Mouse (Mus musculus): ENCODE data around the gene Nrxn2. TPM values are rescaled to one million over a fixed set of nuclear protein-coding genes. Genes with fewer than 3 reads are reported as not detected.

Nrxn2 gene
- polyA plus RNA-seq, 1 experiment from 2014 or later = 2.8 TPM

GRCm38 (mm10) chr19:6513389-6514139 lies 95.0 kb downstream of the Nrxn2 start:
- Histone ChIP-seq H3K9me3 (no peaks in the 10 kb centered on the region), H3K4me2 (replicated peaks) (0 out of 2 replicates have a peak overlapping the region, but pooled peaks have one; percentile 1), H3K27me3 (peaks cover 18% of the 10 kb centered on the region), H3K9ac (no peak overlapping the region), H3K4me3 (no peak overlapping the region), H3K4me1 (peaks cover 19% of the 10 kb centered on the region), H3K27ac (no peak overlapping the region), H3K36me3 (no peaks in the 10 kb centered on the region)
- WGBS = 8% methylated on average over 15 of the region's 15 CpGs
- ATAC-seq (ENCODE audit: insufficient number of reproducible peaks, insufficient read depth, low FRiP score, low TSS enrichment) = no peak

- Histone ChIP-seq H3K4me3 (no peak overlapping the region), H3K9me3 (no peaks in the 10 kb centered on the region), H3K36me3 (no peaks in the 10 kb centered on the region), H3K27me3 (peaks cover 18% of the 10 kb centered on the region), H3K27ac (no peak overlapping the region), H3K9ac (no peak overlapping the region), H3K4me2 (replicated peaks) (no peak overlapping the region), H3K4me1 (peaks cover 27% of the 10 kb centered on the region)
- no peak for ATAC-seq (ENCODE audit: insufficient number of reproducible peaks, insufficient read depth, low FRiP score, low TSS enrichment)
- 61% methylated on average over 6 of the region's 6 CpGs for WGBS
Observed at GRCm38 (mm10) chr19:6514940-6515339, 96.4 kb downstream of the Nrxn2 start.

DNA sequence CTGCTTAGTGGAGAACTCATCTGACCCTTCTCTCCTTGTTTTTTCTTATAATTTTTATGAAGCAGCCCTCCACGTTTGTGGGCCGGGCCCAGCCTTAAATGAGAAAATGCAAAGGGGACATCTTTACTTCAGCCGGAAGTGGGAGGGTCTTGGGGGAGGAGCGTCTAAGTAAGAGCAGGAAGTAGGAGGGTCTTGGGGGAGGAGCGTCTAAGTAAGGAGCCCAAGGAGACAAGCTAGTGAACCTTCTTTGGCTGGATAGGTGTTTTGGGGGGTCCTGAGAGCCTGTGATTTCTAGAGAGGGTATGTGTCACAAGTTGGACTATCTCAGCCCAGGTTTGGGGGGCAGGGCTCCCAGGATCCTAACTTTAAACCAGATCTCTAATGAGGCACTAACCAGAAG lies 96.9 kb downstream of the Nrxn2 start:
- Histone ChIP-seq H3K27ac (no peak overlapping the region), H3K27me3 (peaks cover 18% of the 10 kb centered on the region), H3K9me3 (no peaks in the 10 kb centered on the region), H3K36me3 (no peaks in the 10 kb centered on the region), H3K4me3 (no peak overlapping the region), H3K4me2 (replicated peaks) (no peak overlapping the region), H3K9ac (no peak overlapping the region), H3K4me1 (peaks cover 27% of the 10 kb centered on the region)
- no peak for ATAC-seq (ENCODE audit: insufficient number of reproducible peaks, insufficient read depth, low FRiP score, low TSS enrichment)
- WGBS = 56% methylated on average over 5 of the region's 5 CpGs

DNA sequence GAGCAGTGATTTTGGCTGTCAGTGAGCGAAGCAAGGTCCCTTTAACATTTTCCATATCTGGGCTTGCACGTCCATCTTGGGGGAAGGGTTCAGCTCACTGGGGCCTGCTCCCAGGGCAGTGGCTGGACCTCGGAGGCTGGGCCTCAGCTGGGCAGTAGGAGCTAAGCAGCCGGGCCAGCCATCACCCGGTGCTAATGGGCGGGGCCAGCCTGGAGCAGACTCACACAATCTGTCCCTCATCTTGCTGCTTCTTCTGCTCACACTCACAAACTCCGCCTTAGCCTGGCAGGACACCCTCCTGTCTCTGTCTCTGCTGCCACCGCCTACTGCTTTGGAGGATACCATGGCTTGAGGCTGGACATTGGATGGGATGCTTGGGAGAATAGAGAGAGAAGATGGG lies 97.6 kb downstream of the Nrxn2 start:
- ATAC-seq (ENCODE audit: insufficient number of reproducible peaks, insufficient read depth, low FRiP score, low TSS enrichment) = no peak
- H3K27ac ChIP-seq = no peak overlapping the region
- H3K36me3 ChIP-seq = no peaks in the 10 kb centered on the region
- H3K4me2 ChIP-seq (replicated peaks) = no peak overlapping the region
- peaks cover 18% of the 10 kb centered on the region for H3K27me3 ChIP-seq
- peaks cover 27% of the 10 kb centered on the region for H3K4me1 ChIP-seq
- H3K4me3 ChIP-seq = no peak overlapping the region
- H3K9me3 ChIP-seq = no peaks in the 10 kb centered on the region
- H3K9ac ChIP-seq = no peak overlapping the region
- WGBS = 57% methylated on average over 8 of the region's 8 CpGs

GRCm38 (mm10) chr19:6518601-6519000 lies 100.1 kb downstream of the Nrxn2 start:
- 29% methylated on average over 5 of the region's 5 CpGs for WGBS
- H3K27ac ChIP-seq = peak overlapping the region; percentile 51; the same call in 1 of the 2 replicates
- H3K9ac ChIP-seq = no peak overlapping the region
- 0 out of 2 replicates have a peak, but pooled peaks cover 4% of the 10 kb centered on the region for H3K27me3 ChIP-seq
- no peak overlapping the region for H3K4me2 ChIP-seq (replicated peaks)
- peaks cover 19% of the 10 kb centered on the region for H3K4me1 ChIP-seq
- ATAC-seq (ENCODE audit: insufficient number of reproducible peaks, insufficient read depth, low FRiP score, low TSS enrichment) = peak; percentile 11; the same call in 1 of the 2 replicates
- H3K9me3 ChIP-seq = no peaks in the 10 kb centered on the region
- no peak overlapping the region for H3K4me3 ChIP-seq
- no peaks in the 10 kb centered on the region for H3K36me3 ChIP-seq

DNA sequence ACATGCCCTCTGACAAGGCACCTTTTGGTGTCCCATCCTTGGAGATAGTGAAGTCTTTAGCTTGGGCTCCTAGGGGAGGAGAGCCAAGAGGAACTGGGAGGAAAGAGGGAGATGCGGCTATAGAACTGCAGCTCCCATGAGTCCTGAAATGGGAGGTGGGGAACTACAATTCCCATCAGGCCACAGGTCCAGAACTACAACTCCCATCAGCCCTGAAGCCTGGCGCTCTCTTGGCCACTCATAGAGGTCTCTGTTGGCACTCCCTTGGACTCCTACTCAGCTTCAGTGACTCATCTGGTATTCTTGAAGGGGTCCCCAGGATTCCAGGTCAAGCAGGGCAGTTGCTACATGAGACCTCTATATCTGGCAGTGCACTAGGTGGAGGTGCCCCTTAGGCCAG lies 101.0 kb downstream of the Nrxn2 start:
- H3K36me3 ChIP-seq = no peaks in the 10 kb centered on the region
- no peak overlapping the region for H3K4me3 ChIP-seq
- ATAC-seq (ENCODE audit: insufficient number of reproducible peaks, insufficient read depth, low FRiP score, low TSS enrichment) = 0 out of 2 replicates have a peak, but pooled peaks have one; percentile 36
- 38% methylated on average over 2 of the region's 2 CpGs for WGBS
- no peak overlapping the region for H3K27ac ChIP-seq
- peaks cover 17% of the 10 kb centered on the region for H3K4me1 ChIP-seq
- no peak overlapping the region for H3K9ac ChIP-seq
- H3K9me3 ChIP-seq = no peaks in the 10 kb centered on the region
- H3K4me2 ChIP-seq (replicated peaks) = no peak overlapping the region
- 0 out of 2 replicates have a peak, but pooled peaks cover 4% of the 10 kb centered on the region for H3K27me3 ChIP-seq

- H3K4me3 ChIP-seq = no peak overlapping the region
- peaks cover 17% of the 10 kb centered on the region for H3K4me1 ChIP-seq
- no peaks in the 10 kb centered on the region for H3K9me3 ChIP-seq
- 92% methylated on average over 3 of the region's 3 CpGs for WGBS
- no peak overlapping the region for H3K9ac ChIP-seq
- 0 out of 2 replicates have a peak, but pooled peaks cover 4% of the 10 kb centered on the region for H3K27me3 ChIP-seq
- no peaks in the 10 kb centered on the region for H3K36me3 ChIP-seq
- H3K27ac ChIP-seq = no peak overlapping the region
- H3K4me2 ChIP-seq (replicated peaks) = no peak overlapping the region
- ATAC-seq (ENCODE audit: insufficient number of reproducible peaks, insufficient read depth, low FRiP score, low TSS enrichment) = no peak
Observed at GRCm38 (mm10) chr19:6521630-6522029, 103.1 kb downstream of the Nrxn2 start.

DNA sequence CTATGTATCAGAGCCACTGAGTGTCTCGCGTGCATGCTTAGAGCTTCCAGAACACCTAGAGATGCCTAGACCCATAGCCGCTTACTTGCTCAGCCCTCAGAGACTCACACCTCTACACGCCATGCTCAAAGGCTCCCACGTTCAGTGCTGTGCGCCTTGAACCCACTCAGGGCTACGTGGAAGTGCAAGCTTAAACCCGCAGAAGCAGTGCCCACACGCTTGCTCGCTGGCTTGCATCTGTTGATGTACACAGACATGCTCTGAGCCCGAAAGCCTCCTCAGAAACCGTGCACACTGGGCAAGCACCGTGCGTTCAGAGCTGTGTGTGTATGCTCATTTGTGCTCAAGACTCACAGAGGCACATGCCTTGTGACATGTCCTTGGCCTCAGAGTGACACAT lies 103.8 kb downstream of the Nrxn2 start:
- Histone ChIP-seq H3K4me2 (replicated peaks) (no peak overlapping the region), H3K4me3 (no peak overlapping the region), H3K36me3 (no peaks in the 10 kb centered on the region), H3K27me3 (0 out of 2 replicates have a peak, but pooled peaks cover 7% of the 10 kb centered on the region), H3K9ac (no peak overlapping the region), H3K4me1 (peaks cover 17% of the 10 kb centered on the region), H3K27ac (no peak overlapping the region), H3K9me3 (no peaks in the 10 kb centered on the region)
- no peak for ATAC-seq (ENCODE audit: insufficient number of reproducible peaks, insufficient read depth, low FRiP score, low TSS enrichment)
- WGBS = 91% methylated on average over 14 of the region's 14 CpGs

- Histone ChIP-seq H3K4me3 (no peak overlapping the region), H3K4me1 (peaks cover 8% of the 10 kb centered on the region; the same call in 1 of the 2 replicates), H3K27me3 (peaks cover 11% of the 10 kb centered on the region), H3K9me3 (no peaks in the 10 kb centered on the region), H3K9ac (no peak overlapping the region), H3K4me2 (replicated peaks) (no peak overlapping the region), H3K36me3 (no peaks in the 10 kb centered on the region), H3K27ac (no peak overlapping the region)
- 71% methylated on average over 4 of the region's 4 CpGs for WGBS
- ATAC-seq (ENCODE audit: insufficient number of reproducible peaks, insufficient read depth, low FRiP score, low TSS enrichment) = no peak
Observed at GRCm38 (mm10) chr19:6525023-6525422, 106.5 kb downstream of the Nrxn2 start.

DNA sequence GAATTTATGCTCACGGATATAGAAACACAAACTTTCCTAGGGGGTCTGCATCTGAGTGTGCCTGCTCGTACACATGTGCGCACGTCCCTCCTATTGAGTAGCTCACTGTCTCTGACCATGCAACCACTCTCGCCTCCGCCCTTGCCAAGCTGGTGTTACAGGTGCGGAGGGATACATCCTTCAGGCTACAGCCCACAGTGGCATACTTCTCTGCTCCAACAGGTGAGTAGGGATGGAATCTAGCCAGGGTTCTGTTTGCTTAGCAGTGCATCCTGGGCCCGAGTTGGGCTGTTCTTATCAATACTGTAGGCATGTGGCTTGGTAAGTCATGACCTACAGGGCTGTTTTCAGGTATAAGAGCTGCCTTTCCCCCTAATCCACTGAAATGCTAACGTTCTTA lies 107.5 kb downstream of the Nrxn2 start:
- H3K27ac ChIP-seq = no peak overlapping the region
- no peaks in the 10 kb centered on the region for H3K9me3 ChIP-seq
- H3K4me1 ChIP-seq = peaks cover 14% of the 10 kb centered on the region; the same call in 1 of the 2 replicates
- H3K4me3 ChIP-seq = no peak overlapping the region
- no peaks in the 10 kb centered on the region for H3K36me3 ChIP-seq
- no peak for ATAC-seq (ENCODE audit: insufficient number of reproducible peaks, insufficient read depth, low FRiP score, low TSS enrichment)
- H3K27me3 ChIP-seq = peaks cover 17% of the 10 kb centered on the region
- 87% methylated on average over 9 of the region's 9 CpGs for WGBS
- H3K4me2 ChIP-seq (replicated peaks) = no peak overlapping the region
- H3K9ac ChIP-seq = no peak overlapping the region

GRCm38 (mm10) chr19:6527439-6527838 lies 108.9 kb downstream of the Nrxn2 start:
- 82% methylated on average over 3 of the region's 3 CpGs for WGBS
- Histone ChIP-seq H3K4me2 (replicated peaks) (no peak overlapping the region), H3K27me3 (peaks cover 29% of the 10 kb centered on the region)

GRCm38 (mm10) chr19:6527839-6528531 lies 109.5 kb downstream of the Nrxn2 start:
- WGBS = 83% methylated on average over 17 of the region's 17 CpGs
- H3K4me1 ChIP-seq = peaks cover 27% of the 10 kb centered on the region

More at GRCm38 (mm10) chr19:6527439-6527838, 108.9 kb downstream of the Nrxn2 start:
- Histone ChIP-seq H3K9ac (no peak overlapping the region), H3K9me3 (no peaks in the 10 kb centered on the region), H3K36me3 (no peaks in the 10 kb centered on the region), H3K4me1 (peaks cover 27% of the 10 kb centered on the region), H3K4me3 (no peak overlapping the region), H3K27ac (no peak overlapping the region)
- ATAC-seq (ENCODE audit: insufficient number of reproducible peaks, insufficient read depth, low FRiP score, low TSS enrichment) = no peak

More at GRCm38 (mm10) chr19:6527839-6528531, 109.5 kb downstream of the Nrxn2 start:
- Histone ChIP-seq H3K4me3 (no peak overlapping the region), H3K9me3 (no peaks in the 10 kb centered on the region), H3K27me3 (peaks cover 34% of the 10 kb centered on the region), H3K36me3 (no peaks in the 10 kb centered on the region), H3K27ac (no peak overlapping the region), H3K4me2 (replicated peaks) (no peak overlapping the region), H3K9ac (no peak overlapping the region)
- ATAC-seq (ENCODE audit: insufficient number of reproducible peaks, insufficient read depth, low FRiP score, low TSS enrichment) = no peak
